Mouse (Mus musculus): ENCODE measurements around the gene Pim3.

The Pim3 gene

GRCm38 (mm10) chr15:88877021-88877400 is 15.0 kb downstream of the Pim3 start:
- DNase-seq (ENCODE audit: low spot score in 2 of 2), result peak in 1 of 2 experiments; percentile 36

GRCm38 (mm10) chr15:88881253-88882044 is 19.5 kb downstream of the Pim3 start:
- no peak for DNase-seq (ENCODE audit: low spot score in 2 of 2)

- no peak for DNase-seq (ENCODE audit: low spot score in 2 of 2)
These were observed 20.9 kb downstream of the Pim3 start for GRCm38 (mm10) chr15:88882851-88883250.

DNA sequence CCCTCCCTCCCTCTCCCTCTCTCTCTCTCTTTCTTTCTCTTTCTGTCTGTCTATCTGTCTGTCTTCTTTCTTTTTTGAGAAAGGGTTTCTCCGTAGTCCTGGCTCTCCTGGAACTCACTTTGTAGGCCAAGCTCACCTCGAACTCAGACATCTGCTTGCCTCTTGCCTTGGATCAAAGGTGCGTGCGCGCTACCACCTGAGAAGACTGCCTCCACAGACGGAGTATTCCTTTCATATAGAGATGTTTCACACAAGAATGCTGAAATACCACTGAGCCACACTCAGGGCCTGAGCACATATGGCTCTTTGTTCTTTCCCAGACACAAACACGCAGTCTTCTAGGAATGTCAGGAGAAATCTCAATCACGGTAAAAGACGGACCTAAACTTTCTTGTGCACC is 21.4 kb downstream of the Pim3 start:
- DNase-seq (ENCODE audit: low spot score in 2 of 2), result no peak

GRCm38 (mm10) chr15:88885376-88885775 is 23.4 kb downstream of the Pim3 start:
- DNase-seq (ENCODE audit: low spot score in 2 of 2), result no peak

GRCm38 (mm10) chr15:88889032-88889431 is 27.0 kb downstream of the Pim3 start:
- no peak for DNase-seq (ENCODE audit: low spot score in 2 of 2)

- DNase-seq (ENCODE audit: low spot score in 2 of 2), result no peak
These were observed 28.0 kb downstream of the Pim3 start for GRCm38 (mm10) chr15:88889994-88890393.

DNA sequence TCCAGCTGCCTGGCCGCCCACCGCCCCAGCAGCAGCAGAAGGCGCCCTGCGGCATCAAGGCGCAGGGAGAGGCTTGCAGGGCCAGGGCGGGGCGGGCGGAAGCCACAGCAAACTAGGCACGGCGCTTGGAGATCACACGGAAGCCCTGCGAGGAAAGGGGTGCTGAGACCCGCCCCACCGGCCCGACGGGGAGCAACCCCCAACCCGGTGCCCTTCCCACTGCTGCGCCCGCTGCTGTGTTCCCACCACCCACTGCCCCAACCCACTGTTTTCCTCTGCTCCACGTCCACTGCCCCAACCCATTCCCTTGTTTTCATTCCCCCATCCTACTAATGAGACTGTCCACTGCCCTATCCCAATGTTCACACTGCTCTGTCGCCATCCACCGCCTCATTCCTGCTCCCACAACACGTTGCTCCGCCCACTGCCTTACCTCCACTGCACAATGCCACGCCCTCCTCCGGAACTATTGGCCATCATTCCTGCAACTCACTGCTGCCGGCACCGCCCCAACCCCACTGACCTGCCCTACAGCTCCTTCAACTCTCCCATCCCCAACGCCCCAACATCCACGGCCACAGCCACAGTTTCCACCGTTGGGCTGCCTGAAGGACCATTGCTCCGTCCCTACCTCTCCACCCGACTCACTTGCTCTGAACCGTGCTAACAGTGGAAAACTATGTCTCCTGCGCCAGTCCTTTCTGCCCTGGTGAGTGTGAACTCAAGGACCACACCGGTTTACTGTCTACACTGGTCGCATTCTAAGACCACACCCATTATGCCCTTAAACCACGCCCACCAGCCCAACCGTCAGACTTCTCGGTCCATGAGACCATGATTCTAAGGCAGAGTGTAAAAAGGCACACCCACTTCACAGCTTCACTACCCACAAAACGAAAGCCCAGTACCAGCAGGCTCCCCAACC is 29.0 kb downstream of the Pim3 start:
- peak in 1 of 2 experiments; percentile 80 for DNase-seq (ENCODE audit: low spot score in 2 of 2)

- DNase-seq (ENCODE audit: low spot score in 2 of 2), result no peak
These were observed 29.7 kb downstream of the Pim3 start for GRCm38 (mm10) chr15:88891676-88892040.

- DNase-seq (ENCODE audit: low spot score in 2 of 2), result no peak
These were observed 30.3 kb downstream of the Pim3 start for GRCm38 (mm10) chr15:88892252-88892651.

DNA sequence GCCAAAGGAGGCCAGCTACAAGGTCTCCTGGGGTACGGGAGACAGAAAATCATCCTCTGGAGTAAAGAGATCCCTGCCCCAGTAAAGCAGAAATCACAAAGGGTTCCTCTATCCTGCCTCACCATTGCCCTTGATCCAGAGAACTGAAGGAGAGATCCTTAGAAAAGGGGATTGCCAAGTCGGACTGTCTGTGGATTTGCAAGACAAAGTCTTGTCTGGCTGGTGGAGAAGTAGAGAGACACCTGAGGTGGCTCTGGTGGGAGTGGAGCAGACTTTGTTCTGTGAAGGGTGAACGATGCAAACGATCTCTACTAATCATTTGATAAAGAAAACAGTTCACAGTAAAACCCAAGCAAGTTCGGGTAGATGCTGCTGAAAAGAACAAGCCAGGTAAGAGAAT is 30.9 kb downstream of the Pim3 start:
- DNase-seq (ENCODE audit: low spot score in 2 of 2), result no peak

GRCm38 (mm10) chr15:88895119-88895518 is 33.1 kb downstream of the Pim3 start:
- DNase-seq (ENCODE audit: low spot score in 2 of 2), result no peak

DNA sequence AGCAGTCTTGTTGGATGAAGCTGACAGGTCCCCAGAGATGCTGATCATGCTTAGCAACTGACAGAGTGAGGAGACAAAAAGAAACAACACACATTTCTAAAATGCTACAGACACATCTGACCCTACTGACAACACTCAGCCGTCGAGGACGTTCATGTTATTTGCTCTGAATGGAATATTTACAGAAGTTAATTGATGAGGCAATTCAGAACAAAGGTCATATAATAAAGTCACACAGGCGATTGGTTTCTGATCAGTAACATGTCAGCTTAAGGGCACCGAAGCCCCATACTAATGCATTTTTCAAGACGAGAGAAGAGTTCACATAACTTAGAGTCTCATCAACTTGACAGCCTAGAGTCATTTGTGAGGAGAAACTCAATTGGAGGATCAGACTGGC is 33.9 kb downstream of the Pim3 start:
- no peak for DNase-seq (ENCODE audit: low spot score in 2 of 2)

DNA sequence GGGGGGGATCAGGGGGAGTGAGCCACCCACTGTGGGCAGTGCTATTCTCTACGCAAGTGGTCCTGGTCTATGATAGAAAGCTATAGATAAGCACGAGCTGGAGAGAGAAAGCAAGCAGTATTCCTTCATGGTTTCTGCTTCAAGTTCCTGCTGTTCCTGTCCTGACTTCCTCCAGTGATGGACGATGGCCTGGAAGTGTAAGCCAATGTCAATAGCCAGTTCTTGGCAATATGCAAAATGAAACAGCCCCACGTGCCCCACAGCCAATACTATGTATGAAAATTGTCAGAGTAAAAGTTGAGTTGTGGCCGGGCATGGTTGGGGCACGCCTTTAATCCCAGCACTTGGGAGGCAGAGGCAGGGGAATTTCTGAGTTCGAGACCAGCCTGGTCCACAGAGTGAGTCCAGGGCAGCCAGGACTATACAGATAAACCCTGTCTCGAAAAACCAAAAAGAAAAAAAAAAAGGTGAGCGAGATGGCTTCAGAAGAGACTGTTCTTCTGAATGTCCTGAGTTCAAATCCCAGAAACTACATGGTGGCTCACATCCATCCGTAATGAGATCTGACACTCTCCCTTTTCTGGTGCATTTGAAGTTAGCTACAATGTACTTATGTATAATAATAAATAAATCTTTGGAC is 34.5 kb downstream of the Pim3 start:
- DNase-seq (ENCODE audit: low spot score in 2 of 2), result no peak

DNA sequence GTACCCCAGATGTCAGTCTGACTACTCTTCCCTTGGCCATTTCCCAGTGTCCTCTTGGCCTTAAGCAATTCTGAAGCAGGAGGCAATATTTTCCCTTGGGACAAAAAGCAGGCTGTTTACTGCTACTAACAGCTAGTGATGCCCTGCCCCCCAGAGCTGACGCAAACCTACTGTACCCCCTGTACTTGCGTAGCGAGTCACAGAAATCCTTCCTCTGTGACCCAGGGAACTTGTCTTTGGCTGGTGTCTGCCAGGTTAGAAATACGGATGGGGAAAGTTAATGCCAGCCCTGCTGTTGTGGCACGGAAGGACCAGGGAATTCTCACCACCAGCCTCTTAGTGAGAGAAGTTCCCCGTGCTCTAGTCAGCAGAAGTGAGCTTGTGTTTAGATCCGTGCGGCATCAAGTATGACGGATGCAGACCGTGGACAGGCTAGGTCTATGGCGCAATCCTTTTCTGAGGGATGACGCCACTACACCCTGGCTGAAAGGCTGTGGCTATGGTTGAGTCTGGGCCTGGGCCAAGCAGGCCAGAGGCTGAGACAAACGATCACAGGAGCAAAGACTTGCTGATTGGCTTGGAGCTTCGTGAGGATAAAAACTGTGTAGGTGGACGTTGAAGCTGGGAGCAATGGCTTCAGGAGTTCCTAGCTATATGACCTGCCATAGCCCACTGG is 40.4 kb downstream of the Pim3 start:
- no peak for DNase-seq (ENCODE audit: low spot score in 2 of 2)

DNA sequence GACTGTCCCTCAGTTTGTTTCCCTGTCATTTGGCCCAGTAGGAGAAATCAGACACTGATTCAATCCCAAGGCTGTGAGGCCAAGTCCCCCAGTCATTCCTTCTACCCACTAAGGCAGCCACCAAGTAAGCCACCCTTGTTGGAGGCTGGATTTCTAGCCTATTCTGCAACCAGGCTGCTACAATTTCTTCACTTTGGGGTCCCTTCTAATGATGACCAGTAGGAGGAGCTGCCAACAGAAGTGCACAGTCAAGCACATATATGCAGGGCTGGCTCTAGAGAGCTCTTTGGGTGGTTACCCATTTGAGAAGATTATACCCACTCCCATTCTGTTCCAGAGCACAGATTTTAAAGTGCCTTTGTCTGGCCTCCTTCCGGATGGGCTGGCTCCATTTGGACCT is 41.1 kb downstream of the Pim3 start:
- no peak for DNase-seq (ENCODE audit: low spot score in 2 of 2)

DNA sequence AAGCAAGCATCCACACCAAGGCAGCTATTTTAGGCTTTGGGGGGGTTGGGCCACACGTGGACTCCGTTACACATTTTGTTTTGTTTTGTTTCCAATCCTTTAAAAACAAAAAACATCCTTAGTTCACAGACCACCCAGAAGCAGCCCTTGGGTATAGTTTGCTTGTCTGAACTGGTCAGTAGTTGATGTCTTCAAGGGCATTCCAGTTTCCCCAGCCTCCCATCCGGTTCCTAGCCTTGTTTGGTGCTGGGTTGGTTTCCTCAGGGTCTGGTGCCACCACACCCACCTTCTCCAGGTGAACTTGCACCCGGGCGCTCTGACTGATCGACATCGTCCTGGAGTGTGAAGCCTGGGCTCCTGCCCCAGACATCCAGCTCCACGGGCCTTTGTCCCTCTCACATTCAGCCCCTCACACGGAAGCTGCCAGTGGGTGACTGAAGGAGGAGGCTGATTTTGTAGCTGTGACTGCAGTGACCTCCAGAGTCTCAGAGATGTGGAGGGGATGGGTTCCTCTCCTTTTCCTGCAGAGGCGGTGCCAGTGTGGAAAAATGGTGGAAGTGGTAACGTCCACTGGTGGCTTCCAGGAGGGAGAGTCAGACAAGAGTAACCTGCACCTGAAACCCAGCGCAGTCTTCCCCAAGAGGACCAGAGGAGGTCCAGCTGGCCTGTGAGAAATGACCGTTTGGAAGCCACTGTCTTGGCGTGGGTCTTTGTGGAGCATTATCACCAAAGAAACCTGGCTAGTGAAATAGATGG is 42.2 kb downstream of the Pim3 start:
- DNase-seq (ENCODE audit: low spot score in 2 of 2), result no peak

DNA sequence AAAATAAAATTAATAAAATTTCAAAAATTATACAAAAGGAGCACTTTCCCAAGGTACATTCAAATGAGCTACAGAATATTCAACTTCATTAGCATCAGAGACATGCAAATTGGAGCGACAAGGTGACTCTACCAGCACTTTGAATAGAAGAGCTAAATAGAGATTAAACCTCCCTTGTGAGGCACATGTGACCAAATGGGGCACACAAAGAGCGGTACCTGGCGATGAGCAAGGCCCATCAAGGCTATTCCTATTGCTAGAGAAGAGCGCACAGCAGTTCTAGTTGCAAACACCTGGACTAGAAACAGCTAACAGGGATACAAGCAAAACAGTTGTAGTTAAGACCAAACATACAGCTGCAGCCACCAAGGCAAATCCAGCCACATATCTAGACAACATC is 44.4 kb downstream of the Pim3 start:
- DNase-seq (ENCODE audit: low spot score in 2 of 2), result no peak

GRCm38 (mm10) chr15:88915046-88915445 is 53.1 kb downstream of the Pim3 start:
- no peak for DNase-seq (ENCODE audit: low spot score in 2 of 2)
